Mouse (Mus musculus) urinary bladder, postnatal 14 days (tissue): ENCODE data around the gene 4930572O03Rik.
"Not testable (repeated sequence)": the region's sequence is repeated elsewhere in the genome, so short reads cannot be mapped to it uniquely, and the experiment has no call there.

ENCODE experiments used
- DNase-seq: peaks from one replicate; pipeline ENCODE4 v3.0.0; 2021; ENCODE audit warnings: low spot score

The 4930572O03Rik gene

DNA sequence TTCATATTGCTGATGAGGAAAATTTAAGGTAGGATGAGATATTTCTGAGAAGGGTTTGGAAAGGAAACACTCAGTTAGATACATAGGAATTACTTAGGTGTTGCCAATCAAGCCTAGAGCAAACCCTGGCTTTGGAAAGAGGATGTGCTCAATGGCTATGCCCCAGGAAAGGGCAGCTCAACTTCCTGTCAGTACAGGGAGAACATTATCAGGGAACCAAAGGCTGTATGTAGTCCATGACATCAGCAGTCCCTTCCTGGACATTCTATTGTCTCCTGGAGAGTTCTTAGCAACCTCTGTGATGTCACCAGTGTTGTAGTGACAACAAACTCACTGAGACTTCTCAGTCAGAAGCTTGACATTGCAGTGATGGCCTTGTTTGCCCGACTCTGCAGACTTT lies 38.1 kb downstream of the 4930572O03Rik start, which contains the start of gene Speer4d:
TSS of gene Speer4d (plus strand) at position 301 of the 400 bp plus-strand sequence.
- not testable (repeated sequence) for DNase-seq

DNA sequence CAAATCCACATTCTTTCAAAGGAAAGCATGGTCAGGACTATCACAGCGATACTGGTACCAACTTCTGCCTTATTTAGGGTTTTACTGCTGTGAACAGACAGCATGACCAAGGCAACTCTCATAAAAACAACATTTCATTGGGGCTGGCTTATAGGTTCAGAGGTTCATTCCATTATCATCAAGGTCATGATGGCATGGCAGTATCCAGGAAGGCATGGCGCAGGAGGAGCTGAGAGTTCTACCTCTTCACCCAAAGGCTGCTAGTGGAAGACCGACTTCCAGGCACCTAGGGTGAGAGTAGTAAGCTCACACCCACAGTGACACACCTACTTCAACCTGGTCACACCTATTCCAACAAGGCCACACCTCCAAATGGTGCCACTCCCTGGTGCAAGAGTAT lies 40.7 kb downstream of the 4930572O03Rik start:
- not testable (repeated sequence) for DNase-seq

GRCm38 (mm10) chr5:15610695-15611094 lies 46.2 kb downstream of the 4930572O03Rik start:
- DNase-seq, result not testable (repeated sequence)

DNA sequence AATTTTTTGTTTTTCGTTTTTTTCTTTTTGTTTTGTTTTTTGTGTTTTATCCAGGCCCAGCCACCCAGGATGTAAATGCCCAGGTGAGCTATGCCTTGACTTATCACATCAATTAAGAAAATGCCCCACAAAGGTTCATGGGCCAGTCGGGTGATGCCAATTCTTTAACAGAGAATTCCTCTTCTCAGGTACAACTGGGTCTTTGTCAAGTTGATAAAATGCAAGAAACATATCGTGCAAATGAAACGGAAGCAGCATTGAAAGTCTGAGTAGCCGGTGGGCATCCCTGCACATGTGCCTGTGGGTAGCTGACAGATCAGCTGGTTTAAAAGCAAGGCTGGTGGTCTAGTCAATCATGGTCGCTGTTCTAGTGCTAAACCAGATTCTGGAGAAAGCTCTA lies 50.2 kb downstream of the 4930572O03Rik start:
- DNase-seq, result peak; percentile 11

GRCm38 (mm10) chr5:15603585-15603984 lies 53.3 kb downstream of the 4930572O03Rik start:
- not testable (repeated sequence) for DNase-seq

DNA sequence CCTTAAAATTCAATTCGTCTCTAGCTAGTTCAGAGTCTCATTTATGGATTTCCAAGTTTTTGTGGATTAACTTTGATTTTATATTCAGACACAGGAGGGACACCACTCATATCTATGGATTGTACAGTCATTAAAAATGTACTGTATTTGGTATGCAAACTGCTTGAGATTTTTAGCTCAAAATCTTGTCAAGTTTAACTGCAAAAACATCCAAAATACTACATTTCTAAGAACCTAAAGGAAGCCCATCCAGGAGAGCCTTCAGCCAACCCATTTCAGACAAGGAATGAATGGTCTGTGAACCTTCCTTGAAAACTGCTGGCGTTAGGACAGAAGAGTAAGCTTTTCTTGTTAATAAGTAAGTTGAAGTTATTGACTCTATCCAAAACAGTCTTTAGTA lies 53.9 kb downstream of the 4930572O03Rik start:
- DNase-seq, result not testable (repeated sequence)

- not testable (repeated sequence) for DNase-seq
These were observed 54.4 kb downstream of the 4930572O03Rik start for GRCm38 (mm10) chr5:15602424-15602947.
